In the genomic region with DNA sequence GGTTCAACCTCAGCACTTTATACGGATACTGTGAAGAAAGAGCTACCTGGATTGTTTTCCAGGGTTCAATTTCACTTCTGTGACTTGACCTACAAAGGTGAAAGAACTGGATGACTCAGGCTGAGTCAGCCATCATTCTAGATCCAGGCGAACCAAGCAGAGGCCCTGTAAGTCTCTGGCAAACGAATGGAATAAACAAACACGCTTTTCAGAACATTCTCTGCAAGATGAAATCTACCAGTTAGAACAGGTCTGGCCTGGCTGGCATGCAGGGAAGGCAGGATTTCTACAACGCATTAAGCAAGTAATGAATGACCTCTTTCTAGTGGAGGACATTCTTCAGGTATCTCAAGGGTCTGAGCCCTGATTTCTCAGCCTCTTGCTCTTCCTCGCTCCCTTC, we compare ENCODE assay signal across 10 mouse cellular contexts. TPM values are rescaled to one million over a fixed set of nuclear protein-coding genes. Genes with fewer than 3 reads are reported as not detected.
DNase-seq lines count a peak whose midpoint lies in the region; ATAC-seq and TF ChIP-seq lines count a peak whose summit lies in the region.
"Had no signal": no experiment of that assay in that cellular context is flagged by ENCODE, and none has a peak within 500 bp of the region (broad histone marks: within the 10 kb centered on the region; RNA-seq: fewer than 3 reads in every experiment).

No protein-coding gene starts in this region.

- no peaks in the 10 kb centered on the region for H3K27me3 ChIP-seq in C2C12 (ENCODE audit: control insufficient read depth, insufficient read depth, insufficient read length)
- no peaks in the 10 kb centered on the region for H3K27me3 ChIP-seq in limb, embryonic 14.5 days (ENCODE audit: control insufficient read depth, insufficient read depth, low read length)

- H3K4me2 ChIP-seq in limb, embryonic 14.5 days (replicated peaks; ENCODE audit: low read depth, low read length, severe bottlenecking) = no peak overlapping the region

- H3ac ChIP-seq in C2C12 (ENCODE audit: control insufficient read depth, insufficient read length, low read depth) = no peak overlapping the region

- WGBS in limb, embryonic 14.5 days = 51% methylated on average over 6 of the region's 6 CpGs

- H3K4me1 ChIP-seq in limb, embryonic 14.5 days (ENCODE audit: control insufficient read depth, insufficient read depth, low read length) = peaks cover 4% of the 10 kb centered on the region; the same call in 1 of the 2 replicates

- H3K4me3 ChIP-seq in C2C12 (ENCODE audit: insufficient read depth, poor library complexity, severe bottlenecking) = no peak overlapping the region
- H3K4me3 ChIP-seq in limb, embryonic 14.5 days (replicated peaks; ENCODE audit: low read length) = no peak overlapping the region
- H3K4me3 ChIP-seq: layer of hippocampus, adult 2 months had no signal

- H3K79me3 ChIP-seq in C2C12 (ENCODE audit: low read depth) = no peaks in the 10 kb centered on the region

- H3K36me3 ChIP-seq in C2C12 (ENCODE audit: control insufficient read depth, insufficient read depth) = no peaks in the 10 kb centered on the region
- no peaks in the 10 kb centered on the region for H3K36me3 ChIP-seq in limb, embryonic 14.5 days (ENCODE audit: control insufficient read depth, insufficient read depth, low read length)

- TF ChIP-seq POLR2A in limb, embryonic 14.5 days (IDR thresholded peaks at IDR 0.05; ENCODE audit: borderline replicate concordance, extremely low read depth, insufficient read depth, insufficient read length) = no peak

- no peak for ATAC-seq in limb, embryonic 14.5 days (ENCODE audit: low FRiP score, low read depth)
- no peak for ATAC-seq in cerebellum, adult (ENCODE audit: insufficient number of reproducible peaks, low FRiP score, low TSS enrichment)
- ATAC-seq: activated CD4-positive, CD25-positive, alpha-beta regulatory T cell, adult 4 months had no signal

- H3K27ac ChIP-seq in limb, embryonic 14.5 days (replicated peaks; ENCODE audit: low read depth, low read length) = peak overlapping the region; percentile 49
- H3K27ac ChIP-seq: layer of hippocampus, adult 2 months had no signal

- peak; percentile 95 for DNase-seq in 3T3-L1 (ENCODE audit: low read depth, low spot score)
- DNase-seq in fat pad, adult 2 months (ENCODE audit: extremely low read depth, low read depth, low spot score) = peak; percentile 95
- DNase-seq in limb, embryonic 14.5 days (ENCODE audit: low spot score) = no peak
- no peak for DNase-seq in right cerebral cortex, postnatal 10 days (ENCODE audit: low spot score in 2 of 2)
- no peak for DNase-seq in embryo, embryonic 9.5 days (ENCODE audit: extremely low spot score)
- DNase-seq: right cerebral cortex, adult 18-20 months had no signal

- TF ChIP-seq CTCF in C2C12 (IDR thresholded peaks at IDR 0.05; ENCODE audit: control insufficient read depth, insufficient read depth, insufficient read length) = no peak

- no peaks in the 10 kb centered on the region for H3K79me2 ChIP-seq in C2C12 (ENCODE audit: control insufficient read depth, insufficient read depth)

- H3K9me3 ChIP-seq in limb, embryonic 14.5 days (ENCODE audit: control insufficient read depth, low read length) = peaks cover 4% of the 10 kb centered on the region; the same call in 1 of the 2 replicates

- H3K9ac ChIP-seq in limb, embryonic 14.5 days (ENCODE audit: low read depth, low read length, severe bottlenecking) = no peak overlapping the region

TF ChIP-seq in C2C12, 6 proteins besides CTCF, POLR2A, EP300 and RAD21:
- TF ChIP-seq FOSL1 (IDR thresholded peaks at IDR 0.05; ENCODE audit: insufficient read depth, low read length, poor library complexity, severe bottlenecking) (peak; percentile 52), MYOD1 (IDR thresholded peaks at IDR 0.05; ENCODE audit: control insufficient read depth, insufficient read length, low read depth) (no peak)

RNA-seq across cellular contexts. Expression of gene Erbin, which starts 57.5 kb away (rescaled TPM):
- polyA plus RNA-seq in C2C12 (2012; fragmentation: generic; extraction: Trizol) = 7.5 TPM
- polyA plus RNA-seq in limb, embryonic 14.5 days (2012; rRNA removed) = 36.6 and 39.7 TPM in 2 replicates
- polyA plus RNA-seq in limb, embryonic 14.5 days (2014; fragmentation: Nextera tagmentation; extraction: Ambion mirVana) = 40.2 and 43.0 TPM in 2 replicates

Comparison
In these comparisons a context has a peak if more than half of its experiments do, and no peak if none do; other contexts are left out.
1. DNase-seq: peak in 3T3-L1 (single experiment) and fat pad, adult 2 months (single experiment); none in limb, embryonic 14.5 days (single experiment), right cerebral cortex, postnatal 10 days (0 of 2) and embryo, embryonic 9.5 days (single experiment).